Mouse (Mus musculus): ENCODE measurements around the gene Atl1.

The Atl1 gene

DNA sequence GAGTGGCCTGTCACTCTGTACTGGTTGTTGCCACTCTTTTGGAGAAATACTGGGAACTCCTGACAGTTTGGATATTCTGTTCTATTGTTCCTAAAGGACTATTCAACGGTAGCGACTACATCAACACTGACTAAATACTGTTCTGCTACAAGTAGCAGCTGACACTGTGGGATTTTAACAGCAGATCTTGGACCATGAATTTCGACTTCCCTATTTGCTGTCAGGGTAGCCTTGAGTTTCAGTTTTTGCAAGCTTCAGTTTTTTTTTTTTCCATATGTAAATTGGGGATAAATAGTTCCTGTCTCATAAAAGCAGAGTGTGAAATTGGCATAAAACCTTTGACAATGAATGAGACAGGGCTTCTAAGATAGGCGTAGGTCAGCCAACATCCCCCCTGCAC is 117.9 kb downstream of the Atl1 start:
- intact Hi-C loops (cut with DNase I) = no loop called here

DNA sequence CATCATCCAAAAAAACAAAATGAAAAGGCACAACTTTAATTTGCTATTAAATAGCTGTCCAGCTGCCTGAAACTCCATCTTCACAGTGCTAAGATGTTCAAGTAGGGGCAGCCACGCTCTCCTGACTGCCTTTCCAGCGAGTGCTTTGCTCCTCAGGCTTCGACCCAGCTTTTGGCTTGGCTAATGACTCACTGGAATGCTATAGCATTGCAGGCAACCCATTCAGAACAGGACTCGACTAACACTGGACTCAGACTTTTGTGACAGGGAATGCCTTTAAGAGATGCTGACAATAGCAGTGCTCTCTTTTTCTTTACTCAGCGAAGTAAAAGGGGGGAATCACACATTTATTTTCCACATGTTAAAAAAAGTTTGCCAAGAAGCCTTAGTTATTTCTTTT is 119.3 kb downstream of the Atl1 start:
- intact Hi-C loops (cut with DNase I) = no loop called here

DNA sequence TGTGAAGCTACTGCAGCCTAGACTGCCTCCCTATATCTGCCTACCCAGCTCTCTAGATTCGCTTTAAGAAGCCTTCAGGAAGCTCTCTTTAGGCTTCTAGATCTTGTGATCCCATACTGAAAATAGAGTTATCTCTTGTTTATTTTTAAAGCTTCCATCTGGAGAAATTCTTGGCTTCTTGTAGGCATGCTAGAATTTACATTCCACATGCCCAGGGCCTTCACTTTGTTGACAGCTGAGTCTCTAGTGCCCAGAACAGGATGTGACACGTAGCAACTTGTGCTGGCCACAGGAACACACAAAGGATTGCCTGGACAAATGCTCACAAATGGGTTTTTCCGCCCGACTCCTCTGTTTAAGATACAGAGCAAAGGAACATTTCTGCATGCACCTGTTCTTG is 123.5 kb downstream of the Atl1 start:
- intact Hi-C loops (cut with DNase I) = no loop called here
